Mouse (Mus musculus) gastrocnemius, adult 2 months (tissue): ENCODE data around the gene Mmgt2. TPM values are rescaled to one million over a fixed set of nuclear protein-coding genes. Genes with fewer than 3 reads are reported as not detected.

ENCODE experiments used
- DNase-seq: peaks from one replicate; pipeline ENCODE4 v3.0.0; 2022
- H3K27ac ChIP-seq: fragments of 200-600 bp; 2 replicates; pipeline ENCODE4 v1.8.1; 2022; ENCODE audit warnings: mild to moderate bottlenecking
- H3K4me3 ChIP-seq: fragments of 200-600 bp; 2 replicates; pipeline ENCODE4 v1.8.1; 2022; ENCODE audit warnings: mild to moderate bottlenecking, moderate library complexity
- CTCF ChIP-seq: fragments of 200-600 bp; IDR thresholded peaks from 2 replicates; pipeline ENCODE4 v1.8.1; 2022; ENCODE audit warnings: antibody characterized with exemption, mild to moderate bottlenecking, moderate library complexity
- intact Hi-C: fragments of 180-260 bp; cut with DNase I; formaldehyde crosslinking; loops from one replicate; pipeline ENCODE4 v1.15.1; 2025
- total RNA-seq, 2 experiments: library from RNA; stranded (reverse); gene quantifications; 2 replicates each; pipeline ENCODE4 v1.2.3; 2021

The Mmgt2 gene
- total RNA-seq, 2 experiments from 2014 or later, result 2.9 to 3.5 TPM

DNA sequence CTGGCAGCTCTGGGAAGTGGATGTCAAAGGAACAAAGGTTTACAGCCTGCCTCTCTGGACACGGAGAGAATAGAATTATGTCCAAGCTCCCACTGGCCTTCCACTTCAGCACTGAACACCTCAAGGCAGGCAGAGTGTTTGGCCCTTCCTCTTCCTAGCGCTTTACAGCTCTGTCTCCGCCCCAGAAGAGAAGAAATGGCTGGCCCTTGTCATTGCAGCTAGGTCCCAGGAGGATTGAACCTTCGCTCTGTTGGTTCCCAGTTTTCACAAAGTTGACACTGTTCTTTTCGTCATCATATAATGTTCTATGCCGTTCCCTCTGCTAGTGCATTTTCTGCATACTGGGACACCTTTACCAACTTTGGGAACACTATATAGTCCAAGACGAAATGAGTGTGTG, 59.8 kb downstream of the Mmgt2 start:
- H3K4me3 ChIP-seq, result no peak overlapping the region
- H3K27ac ChIP-seq, result no peak overlapping the region
- intact Hi-C loops, result no loop called here
- DNase-seq, result no peak
- TF ChIP-seq CTCF, result no peak

- H3K27ac ChIP-seq, result no peak overlapping the region
- DNase-seq, result no peak
- intact Hi-C loops, result no loop called here
- no peak for TF ChIP-seq CTCF
- H3K4me3 ChIP-seq, result no peak overlapping the region
These were observed 62.2 kb downstream of the Mmgt2 start for GRCm38 (mm10) chr11:62710657-62711056.

Other genes with a start within 250 kb of the Mmgt2 start
- 1 to 10 TPM; 2.2 to 2.6 TPM for gene Pigl, start 190.2 kb upstream of the Mmgt2 start, total RNA-seq
- gene Ncor1, start 190.1 kb upstream of the Mmgt2 start, total RNA-seq, result 100 to 1,000 TPM; 133 to 139 TPM
- 10 to 100 TPM; 19.2 to 24.3 TPM for gene Cenpv, start 109.4 kb upstream of the Mmgt2 start, total RNA-seq
- 100 to 1,000 TPM; 776 to 989 TPM for gene Ubb, start 97.5 kb upstream of the Mmgt2 start, total RNA-seq
- gene Trpv2, start 74.2 kb upstream of the Mmgt2 start, total RNA-seq, result 1 to 10 TPM in 1 of 2 experiments, under 1 TPM in 1; 0.89 to 1.1 TPM
- 1 to 10 TPM; 3.2 to 5.6 TPM for gene Lrrc75a, start 141 bp upstream of the Mmgt2 start, total RNA-seq
- 1 to 10 TPM in 1 of 2 experiments, under 1 TPM in 1; 0.69 to 1.3 TPM for gene Zfp287, start 83.2 kb downstream of the Mmgt2 start, total RNA-seq
- not detected for gene Gm10428, start 104.4 kb downstream of the Mmgt2 start, total RNA-seq
- gene Zfp286, start 140.8 kb downstream of the Mmgt2 start, total RNA-seq, result 1 to 10 TPM; 1.3 to 1.4 TPM
- gene Trim16, start 171.6 kb downstream of the Mmgt2 start, total RNA-seq, result 10 to 100 TPM; 34.8 to 38.4 TPM
- gene Fbxw10, start 198.4 kb downstream of the Mmgt2 start, total RNA-seq, result under 1 TPM; 0.33 to 0.45 TPM
- 1 to 10 TPM; 4.5 to 7.6 TPM for gene Tvp23b, start 230.8 kb downstream of the Mmgt2 start, total RNA-seq